Mouse (Mus musculus) A20 (cell line): ENCODE measurements at regions not wholly inside any gene's neighbourhood (a gene's known extent, or its start where the extent isn't known, plus 50 kb on each side); places are given as distances from the start of the nearest gene placed in this dataset.

Source experiments
- DNase-seq: peaks from one replicate; pipeline ENCODE4 v3.0.0-alpha.2; 2011; ENCODE audit warnings: low read depth, low spot score

GRCm38 (mm10) chr6:31995977-31996376 is 54.1 kb upstream of the 1700012A03Rik start:
- DNase-seq = no peak

DNA sequence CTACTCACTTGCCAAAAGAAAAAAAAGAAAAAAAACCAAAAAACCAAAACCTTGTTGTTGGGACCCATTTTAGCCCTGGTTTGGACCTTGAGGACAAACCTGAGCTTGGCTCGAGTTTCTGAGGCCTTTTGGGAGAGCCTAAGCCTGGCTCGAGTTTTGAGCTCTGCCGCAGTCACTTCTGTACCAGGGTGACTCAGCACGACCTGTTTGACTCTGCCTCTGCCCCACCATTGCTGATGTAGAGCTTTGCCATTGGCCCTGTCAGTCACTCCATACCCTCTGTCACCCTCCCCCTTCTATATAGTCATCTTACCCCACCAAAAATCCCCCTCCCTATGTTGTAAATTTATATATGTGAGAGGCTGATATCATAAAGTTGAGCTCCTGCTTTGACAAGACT is 54.8 kb upstream of the 1700012A03Rik start:
- DNase-seq = no peak

DNA sequence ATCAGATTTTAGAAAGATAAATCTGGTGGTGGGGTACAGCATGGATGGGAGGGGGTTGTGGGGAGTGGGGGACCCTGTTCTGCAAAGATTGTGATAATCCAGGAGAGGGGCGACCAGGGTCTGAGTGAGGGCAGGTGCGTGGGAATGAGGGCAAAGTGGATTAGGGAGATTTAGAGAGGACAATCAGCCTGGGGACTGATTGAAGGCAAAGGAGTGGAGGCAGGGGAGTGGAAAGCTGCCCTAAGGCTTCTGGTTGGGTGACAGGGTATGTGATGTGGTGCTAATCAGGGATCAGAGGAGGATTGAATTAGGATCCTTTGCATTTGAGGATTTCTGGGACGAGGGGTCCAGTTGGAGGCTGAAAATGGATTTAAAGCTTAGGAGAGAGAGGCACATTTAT is 64.3 kb upstream of the 1700012A03Rik start:
- DNase-seq = no peak

- DNase-seq = no peak
Measured at GRCm38 (mm10) chr6:31976705-31977104, 73.3 kb upstream of the 1700012A03Rik start.

DNA sequence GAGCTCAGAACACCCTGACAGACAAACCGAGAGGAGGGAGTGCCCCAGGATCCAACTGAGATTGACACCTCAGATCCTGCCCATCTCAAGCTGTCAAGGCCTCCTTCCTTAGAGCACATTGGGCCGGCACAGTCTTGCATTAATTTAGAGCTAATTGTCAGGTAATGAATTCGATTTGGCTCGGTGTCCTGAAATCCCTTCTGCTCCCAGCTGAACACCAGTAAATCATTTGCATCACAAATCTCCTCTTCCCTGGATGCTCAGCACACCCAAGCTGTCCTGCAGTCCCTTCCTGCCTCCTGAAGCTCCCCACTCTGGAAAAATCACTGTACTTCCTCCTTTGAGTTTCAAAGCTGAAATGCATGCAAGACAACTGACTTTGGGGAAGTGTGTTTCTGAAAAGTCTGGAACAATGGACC is 102.0 kb upstream of the 1700012A03Rik start:
- DNase-seq = no peak

DNA sequence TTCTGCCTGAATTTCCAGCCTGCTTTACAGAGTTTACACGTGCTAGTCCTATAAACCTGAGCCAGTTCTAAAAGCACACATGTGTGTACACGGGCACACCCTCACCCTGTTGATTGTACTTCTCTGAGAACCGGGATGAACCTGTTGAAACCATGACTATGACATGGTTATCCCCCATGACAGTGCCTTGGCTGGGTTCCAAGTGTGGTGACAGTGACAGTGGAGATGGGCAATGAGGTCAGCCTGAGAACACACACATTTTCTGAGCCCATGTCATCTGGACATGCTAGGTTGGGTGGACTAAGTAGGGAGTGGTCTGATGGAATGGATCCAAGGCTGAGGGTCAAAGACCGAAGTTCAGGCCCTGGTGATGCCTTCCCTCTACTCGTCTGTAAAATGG is 103.5 kb upstream of the 1700012A03Rik start:
- DNase-seq = no peak

DNA sequence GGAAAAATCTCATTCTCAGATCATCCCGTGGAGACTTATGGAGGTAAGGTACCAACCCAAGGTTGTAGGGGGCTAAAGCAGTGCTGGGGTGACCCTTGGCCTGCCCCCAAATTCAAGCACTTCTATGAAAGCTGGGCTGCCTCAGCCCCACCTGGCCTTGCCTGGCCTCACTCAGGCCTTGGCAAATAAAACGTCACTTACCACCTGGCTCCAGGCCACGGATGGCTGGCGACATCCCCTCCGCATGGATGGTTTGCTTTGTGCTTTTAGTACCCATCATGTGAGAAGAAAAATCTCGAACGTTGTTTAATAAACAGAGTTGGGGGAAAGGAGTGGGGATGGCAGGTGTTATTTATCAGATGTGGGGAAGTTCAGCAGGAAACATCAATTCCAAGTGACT is 104.7 kb upstream of the 1700012A03Rik start:
- peak; percentile 3 for DNase-seq

DNA sequence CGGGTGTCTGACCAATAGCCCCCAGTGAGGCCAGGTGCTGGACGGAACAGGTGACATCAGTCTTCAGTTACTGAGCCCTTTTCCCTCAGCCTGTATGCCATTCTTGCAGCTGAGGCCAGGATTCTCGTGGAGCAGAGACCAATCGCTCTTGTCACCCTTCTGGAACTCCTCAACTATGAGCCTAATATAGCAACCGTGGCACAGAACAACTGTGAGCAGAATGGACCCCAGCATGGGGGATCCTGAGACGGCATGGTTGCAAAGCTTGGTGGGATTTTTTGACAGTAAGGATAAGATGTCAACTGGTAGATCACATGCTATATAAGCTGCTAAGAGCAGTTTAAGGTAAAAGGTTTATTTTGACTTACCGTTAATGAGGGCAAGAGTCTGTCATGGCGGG is 105.5 kb upstream of the 1700012A03Rik start:
- no peak for DNase-seq

GRCm38 (mm10) chr6:31942696-31943095 is 107.3 kb upstream of the 1700012A03Rik start:
- DNase-seq = no peak

GRCm38 (mm10) chr6:31938216-31938814 is 111.7 kb upstream of the 1700012A03Rik start:
- DNase-seq = peak; percentile 64

GRCm38 (mm10) chr6:31937146-31937545 is 112.9 kb upstream of the 1700012A03Rik start:
- no peak for DNase-seq

DNA sequence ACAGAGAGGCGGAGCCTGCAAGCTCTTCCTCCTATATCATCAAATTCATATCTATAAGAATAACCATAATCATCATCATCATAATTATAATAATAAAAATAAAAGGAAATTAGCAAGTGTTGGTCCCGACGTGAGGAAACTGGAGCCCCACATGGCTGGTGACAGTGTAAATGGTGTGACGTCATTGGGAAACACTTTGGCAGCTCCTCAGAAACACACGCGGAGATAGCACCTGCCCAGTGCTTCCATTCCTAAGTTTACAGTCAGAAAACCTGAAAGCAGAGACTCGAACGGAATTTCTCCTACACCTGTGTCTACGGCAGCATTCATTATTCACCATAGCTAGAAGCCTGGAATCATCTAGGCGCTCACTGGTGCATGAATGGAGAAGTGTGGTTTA is 115.2 kb upstream of the 1700012A03Rik start:
- no peak for DNase-seq

GRCm38 (mm10) chr6:31933956-31934355 is 116.1 kb upstream of the 1700012A03Rik start:
- DNase-seq = no peak

- DNase-seq = no peak
Measured at GRCm38 (mm10) chr6:31933364-31933763, 116.7 kb upstream of the 1700012A03Rik start.

- no peak for DNase-seq
Measured at GRCm38 (mm10) chr6:31931116-31931515, 118.9 kb upstream of the 1700012A03Rik start.

- no peak for DNase-seq
Measured at GRCm38 (mm10) chr6:31929165-31929564, 120.9 kb upstream of the 1700012A03Rik start.

- no peak for DNase-seq
Measured at GRCm38 (mm10) chr6:31927181-31927580, 122.9 kb upstream of the 1700012A03Rik start.

DNA sequence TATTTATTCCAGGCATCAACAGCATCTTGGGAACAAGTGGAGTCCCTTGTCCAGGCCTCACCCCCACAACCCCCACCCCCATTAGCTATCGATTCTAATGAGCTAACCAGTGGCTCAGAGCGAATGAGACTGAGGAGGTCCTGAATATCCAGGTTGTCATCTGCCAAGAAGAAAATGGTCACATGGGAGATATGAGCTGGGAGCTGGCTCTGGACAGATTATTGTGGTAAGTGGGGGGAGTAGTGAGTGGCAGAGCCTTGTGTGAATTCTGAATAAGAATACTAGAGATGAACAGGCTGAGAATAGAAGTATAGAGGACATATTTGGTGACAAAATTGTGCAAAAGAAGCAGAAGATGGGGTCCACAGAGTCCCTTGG is 125.4 kb upstream of the 1700012A03Rik start:
- no peak for DNase-seq

DNA sequence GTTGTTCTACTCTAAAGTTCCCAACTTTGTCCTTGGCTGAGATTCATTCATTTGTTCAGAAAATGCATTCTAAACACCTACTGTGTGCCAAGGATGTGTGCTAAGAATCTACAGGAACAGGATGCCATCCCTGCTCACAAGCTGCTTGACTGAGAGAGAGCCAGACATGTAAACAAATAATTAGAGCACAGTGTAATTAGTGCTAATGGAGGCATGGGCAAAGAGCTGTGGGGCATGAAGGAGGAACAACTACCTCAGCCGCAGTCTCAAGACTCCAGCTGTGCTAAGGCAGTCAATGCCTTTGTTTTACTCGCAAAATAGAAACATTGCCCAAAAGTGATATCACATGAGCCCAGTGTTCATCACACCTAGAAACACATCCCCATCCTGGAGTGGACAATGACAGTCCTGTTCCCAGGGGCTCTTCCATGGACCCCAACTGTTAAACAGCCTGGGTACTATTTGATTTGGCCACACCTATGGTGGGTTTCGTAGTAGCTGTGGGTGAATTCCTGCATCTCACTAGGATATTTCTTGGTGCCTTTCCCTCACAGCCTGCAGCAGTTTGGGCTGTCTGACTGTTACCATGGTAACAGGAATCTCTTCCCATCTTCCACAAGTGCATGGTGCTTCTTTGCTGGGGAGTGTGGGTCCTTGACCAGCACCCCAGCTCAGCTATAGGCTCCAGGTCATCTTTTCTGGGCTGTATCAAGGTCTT is 125.9 kb upstream of the 1700012A03Rik start:
- no peak for DNase-seq

- no peak for DNase-seq
Measured at GRCm38 (mm10) chr6:31921561-31922152, 128.4 kb upstream of the 1700012A03Rik start.

- DNase-seq = no peak
Measured at GRCm38 (mm10) chr6:31917411-31918131, 132.5 kb upstream of the 1700012A03Rik start.

- DNase-seq = no peak
Measured at GRCm38 (mm10) chr6:31901791-31902190, 148.3 kb upstream of the 1700012A03Rik start.
